Mouse (Mus musculus) midbrain, embryonic 15.5 days (tissue): ENCODE measurements around the gene Hhat. TPM values are rescaled to one million over a fixed set of nuclear protein-coding genes. Genes with fewer than 3 reads are reported as not detected.

Experiments used
- ATAC-seq: fragments of 200-750 bp; cut with Nextera tagmentation; replicated peaks from 2 replicates; pipeline ENCODE4 v1.8.0; 2017; ENCODE audit warnings: moderate TSS enrichment
- H3K27ac ChIP-seq: fragments of 300-500 bp; sonication (generic); 2 replicates; pipeline ENCODE4 v1.5.1; 2015; ENCODE audit warnings: mild to moderate bottlenecking, inconsistent platforms
- H3K27me3 ChIP-seq: fragments of 300-500 bp; sonication (generic); replicated peaks from 2 replicates; pipeline ENCODE4 v1.6.1; 2015; ENCODE audit warnings: inconsistent platforms
- H3K36me3 ChIP-seq: fragments of 300-500 bp; sonication (generic); replicated peaks from 2 replicates; pipeline ENCODE4 v1.6.1; 2015; ENCODE audit warnings: inconsistent platforms
- H3K4me1 ChIP-seq: fragments of 300-500 bp; sonication (generic); 2 replicates; pipeline ENCODE4 v1.6.1; 2015; ENCODE audit warnings: inconsistent platforms
- H3K4me2 ChIP-seq: fragments of 300-500 bp; sonication (generic); 2 replicates; pipeline ENCODE4 v1.6.1; 2015; ENCODE audit warnings: inconsistent platforms, mild to moderate bottlenecking, moderate library complexity
- H3K4me3 ChIP-seq: fragments of 300-500 bp; sonication (generic); 2 replicates; pipeline ENCODE4 v1.5.1; 2015; ENCODE audit warnings: mild to moderate bottlenecking, inconsistent platforms
- H3K9ac ChIP-seq: fragments of 300-500 bp; sonication (generic); 2 replicates; pipeline ENCODE4 v1.6.1; 2015; ENCODE audit warnings: mild to moderate bottlenecking, inconsistent platforms
- H3K9me3 ChIP-seq: fragments of 300-500 bp; sonication (generic); 2 replicates; pipeline ENCODE4 v1.6.1; 2016; ENCODE audit warnings: inconsistent platforms
- WGBS: fragments of 180-500 bp; shearing (Covaris S2); methylation state at CpG from one replicate; pipeline ENCODE4 v1.1.7; 2015; ENCODE audit warnings: mixed read lengths; 5-methylcytosine and 5-hydroxymethylcytosine counted together
- polyA plus RNA-seq: library from polyadenylated mRNA; unstranded; fragments of >200 nt; fragmentation: Nextera tagmentation; extraction: Ambion mirVana; gene quantifications from 2 replicates; pipeline ENCODE4 v1.2.1, GENCODE M21; 2015

Gene Hhat
- polyA plus RNA-seq, 1 experiment from 2014 or later: 3.9 TPM

GRCm38 (mm10) chr1:192550561-192550960 is 220.5 kb downstream of the Hhat start:
- no peaks in the 10 kb centered on the region for H3K27me3 ChIP-seq
- H3K4me2 ChIP-seq: no peak overlapping the region
- no peak overlapping the region for H3K27ac ChIP-seq
- no peak for ATAC-seq
- 84% methylated on average over 3 of the region's 3 CpGs for WGBS
- H3K4me3 ChIP-seq: no peak overlapping the region
- H3K9ac ChIP-seq: no peak overlapping the region
- no peaks in the 10 kb centered on the region for H3K36me3 ChIP-seq
- no peaks in the 10 kb centered on the region for H3K9me3 ChIP-seq
- H3K4me1 ChIP-seq: no peaks in the 10 kb centered on the region

- Histone ChIP-seq H3K27me3 (no peaks in the 10 kb centered on the region), H3K9ac (no peak overlapping the region), H3K4me1 (peaks cover 15% of the 10 kb centered on the region), H3K36me3 (no peaks in the 10 kb centered on the region), H3K4me3 (no peak overlapping the region), H3K9me3 (no peaks in the 10 kb centered on the region), H3K4me2 (no peak overlapping the region), H3K27ac (no peak overlapping the region)
- no peak for ATAC-seq
- 33% methylated on average over 1 of the region's 1 CpGs for WGBS
These were observed 224.2 kb downstream of the Hhat start for GRCm38 (mm10) chr1:192546843-192547242.

- H3K9ac ChIP-seq: no peak overlapping the region
- H3K4me3 ChIP-seq: no peak overlapping the region
- no peaks in the 10 kb centered on the region for H3K27me3 ChIP-seq
- WGBS: 44% methylated on average over 7 of the region's 7 CpGs
- no peak overlapping the region for H3K27ac ChIP-seq
- no peaks in the 10 kb centered on the region for H3K36me3 ChIP-seq
- H3K9me3 ChIP-seq: no peaks in the 10 kb centered on the region
- ATAC-seq: 0 out of 2 replicates have a peak, but pooled peaks have one; percentile 37
- peaks cover 15% of the 10 kb centered on the region for H3K4me1 ChIP-seq
- H3K4me2 ChIP-seq: no peak overlapping the region
These were observed 226.1 kb downstream of the Hhat start for GRCm38 (mm10) chr1:192544901-192545300.

GRCm38 (mm10) chr1:192544091-192544490 is 226.9 kb downstream of the Hhat start:
- WGBS: 51% methylated on average over 9 of the region's 9 CpGs
- no peak for ATAC-seq
- H3K4me1 ChIP-seq: peaks cover 15% of the 10 kb centered on the region
- no peak overlapping the region for H3K4me3 ChIP-seq
- H3K27me3 ChIP-seq: no peaks in the 10 kb centered on the region
- H3K9ac ChIP-seq: no peak overlapping the region
- no peak overlapping the region for H3K27ac ChIP-seq
- H3K36me3 ChIP-seq: no peaks in the 10 kb centered on the region
- H3K4me2 ChIP-seq: no peak overlapping the region
- H3K9me3 ChIP-seq: no peaks in the 10 kb centered on the region

- Histone ChIP-seq H3K27ac (no peak overlapping the region), H3K4me1 (peaks cover 15% of the 10 kb centered on the region), H3K9me3 (no peaks in the 10 kb centered on the region), H3K36me3 (no peaks in the 10 kb centered on the region), H3K4me2 (no peak overlapping the region), H3K9ac (no peak overlapping the region), H3K4me3 (no peak overlapping the region), H3K27me3 (no peaks in the 10 kb centered on the region)
- WGBS: 85% methylated on average over 4 of the region's 4 CpGs
- ATAC-seq: no peak
These were observed 227.3 kb downstream of the Hhat start for GRCm38 (mm10) chr1:192543686-192544085.

GRCm38 (mm10) chr1:192542093-192542492 is 228.9 kb downstream of the Hhat start:
- Histone ChIP-seq H3K27me3 (no peaks in the 10 kb centered on the region), H3K36me3 (no peaks in the 10 kb centered on the region), H3K4me1 (peaks cover 15% of the 10 kb centered on the region), H3K4me2 (no peak overlapping the region), H3K9ac (no peak overlapping the region), H3K9me3 (no peaks in the 10 kb centered on the region), H3K27ac (no peak overlapping the region), H3K4me3 (no peak overlapping the region)
- 0 out of 2 replicates have a peak, but pooled peaks have one; percentile 66 for ATAC-seq
- 57% methylated on average over 2 of the region's 2 CpGs for WGBS

GRCm38 (mm10) chr1:192537169-192537568 is 233.9 kb downstream of the Hhat start:
- Histone ChIP-seq H3K36me3 (no peaks in the 10 kb centered on the region), H3K9me3 (no peaks in the 10 kb centered on the region), H3K4me3 (no peak overlapping the region), H3K9ac (no peak overlapping the region), H3K4me1 (peaks cover 1% of the 10 kb centered on the region; the same call in 1 of the 2 replicates), H3K27me3 (no peaks in the 10 kb centered on the region), H3K27ac (no peak overlapping the region), H3K4me2 (no peak overlapping the region)
- no peak for ATAC-seq
- WGBS: 81% methylated on average over 7 of the region's 7 CpGs

GRCm38 (mm10) chr1:192536440-192536839 is 234.6 kb downstream of the Hhat start:
- no peaks in the 10 kb centered on the region for H3K4me1 ChIP-seq
- no peak overlapping the region for H3K4me2 ChIP-seq
- H3K4me3 ChIP-seq: no peak overlapping the region
- no peak overlapping the region for H3K9ac ChIP-seq
- 70% methylated on average over 1 of the region's 1 CpGs for WGBS
- H3K36me3 ChIP-seq: no peaks in the 10 kb centered on the region
- no peaks in the 10 kb centered on the region for H3K9me3 ChIP-seq
- no peaks in the 10 kb centered on the region for H3K27me3 ChIP-seq
- no peak overlapping the region for H3K27ac ChIP-seq
- ATAC-seq: no peak

- Histone ChIP-seq H3K9me3 (no peaks in the 10 kb centered on the region), H3K27ac (no peak overlapping the region), H3K4me1 (no peaks in the 10 kb centered on the region), H3K4me3 (no peak overlapping the region), H3K9ac (no peak overlapping the region), H3K4me2 (no peak overlapping the region), H3K27me3 (no peaks in the 10 kb centered on the region), H3K36me3 (no peaks in the 10 kb centered on the region)
- no peak for ATAC-seq
These were observed 238.0 kb downstream of the Hhat start for GRCm38 (mm10) chr1:192533016-192533415.

GRCm38 (mm10) chr1:192532212-192532611 is 238.8 kb downstream of the Hhat start:
- Histone ChIP-seq H3K9me3 (no peaks in the 10 kb centered on the region), H3K36me3 (no peaks in the 10 kb centered on the region), H3K4me3 (no peak overlapping the region), H3K27me3 (no peaks in the 10 kb centered on the region), H3K9ac (no peak overlapping the region), H3K4me1 (no peaks in the 10 kb centered on the region), H3K27ac (no peak overlapping the region), H3K4me2 (no peak overlapping the region)
- no peak for ATAC-seq
- WGBS: 66% methylated on average over 2 of the region's 2 CpGs

- WGBS: 62% methylated on average over 2 of the region's 2 CpGs
These were observed 239.4 kb downstream of the Hhat start for GRCm38 (mm10) chr1:192531490-192532146.

GRCm38 (mm10) chr1:192525711-192526350 is 245.2 kb downstream of the Hhat start:
- Histone ChIP-seq H3K9ac (no peak overlapping the region), H3K27me3 (no peaks in the 10 kb centered on the region), H3K9me3 (no peaks in the 10 kb centered on the region), H3K36me3 (no peaks in the 10 kb centered on the region), H3K27ac (no peak overlapping the region), H3K4me2 (no peak overlapping the region), H3K4me3 (no peak overlapping the region), H3K4me1 (peaks cover 13% of the 10 kb centered on the region)
- WGBS: 78% methylated on average over 14 of the region's 14 CpGs
- no peak for ATAC-seq

More at GRCm38 (mm10) chr1:192531490-192532146, 239.4 kb downstream of the Hhat start:
- no peak overlapping the region for H3K4me2 ChIP-seq
- no peak overlapping the region for H3K4me3 ChIP-seq
- no peak for ATAC-seq
- H3K9ac ChIP-seq: no peak overlapping the region
- no peaks in the 10 kb centered on the region for H3K4me1 ChIP-seq
- no peaks in the 10 kb centered on the region for H3K9me3 ChIP-seq
- no peaks in the 10 kb centered on the region for H3K27me3 ChIP-seq
- no peak overlapping the region for H3K27ac ChIP-seq
- no peaks in the 10 kb centered on the region for H3K36me3 ChIP-seq
